Mouse (Mus musculus) heart, adult 11 months (tissue): ENCODE results near the gene Fam167b.
A peak's percentile ranks its signal among the peaks of the same experiment; 100 is the strongest.

Experiments used
- DNase-seq: peaks from one replicate; pipeline ENCODE4 v3.0.0; 2022

The Fam167b gene

DNA sequence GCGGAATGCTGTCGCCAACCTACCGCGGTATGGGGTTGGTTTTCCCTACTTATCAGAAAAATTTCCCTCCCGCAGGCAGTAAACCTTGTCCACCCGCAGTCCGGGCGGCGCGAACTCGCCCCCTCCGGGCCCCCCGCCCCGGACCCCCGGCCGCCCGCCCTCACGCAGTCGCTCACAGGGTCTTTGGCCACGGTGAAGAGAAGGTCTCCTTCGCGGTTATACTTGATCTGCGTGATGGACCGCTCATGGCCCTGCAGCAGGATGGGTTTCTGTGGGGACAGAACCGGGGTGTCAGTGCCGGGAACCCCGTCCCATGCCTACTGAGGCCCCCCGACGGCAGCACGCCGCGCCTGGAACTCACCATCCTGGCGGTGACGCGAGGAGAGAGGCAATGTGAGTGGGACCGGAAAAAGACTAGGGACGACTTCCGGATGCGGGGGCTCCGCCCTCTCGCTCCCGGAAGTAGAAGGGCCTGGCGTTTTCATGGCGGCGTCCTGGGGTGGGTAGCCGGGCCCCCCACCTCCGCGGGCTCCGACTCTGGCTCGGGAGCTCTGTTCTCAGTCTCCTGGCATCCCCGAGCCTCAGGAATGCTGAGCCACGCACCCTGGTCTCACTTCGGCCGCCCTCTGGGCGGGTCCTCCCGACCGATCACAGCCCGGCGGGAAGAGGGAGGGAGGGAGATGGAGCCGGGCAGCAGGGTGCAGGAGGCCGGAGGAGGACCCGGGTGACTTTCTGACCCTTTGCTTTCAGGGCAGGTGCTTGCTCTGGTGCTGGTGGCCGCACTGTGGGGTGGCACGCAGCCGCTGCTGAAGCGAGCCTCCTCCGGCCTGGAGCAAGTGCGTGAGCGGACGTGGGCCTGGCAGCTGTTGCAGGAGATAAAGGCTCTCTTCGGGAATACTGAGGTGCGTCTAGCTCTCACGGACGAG, 22.1 kb upstream of the Fam167b start, which contains the start of the genes Eif3i and Tmem234:
Gene Eif3i, minus strand, starts transcription at position 416 of the 926 bp plus-strand sequence.
Gene Tmem234, plus strand, starts transcription at position 436 of the 926 bp plus-strand sequence.
- peak; percentile 99 for DNase-seq

DNA sequence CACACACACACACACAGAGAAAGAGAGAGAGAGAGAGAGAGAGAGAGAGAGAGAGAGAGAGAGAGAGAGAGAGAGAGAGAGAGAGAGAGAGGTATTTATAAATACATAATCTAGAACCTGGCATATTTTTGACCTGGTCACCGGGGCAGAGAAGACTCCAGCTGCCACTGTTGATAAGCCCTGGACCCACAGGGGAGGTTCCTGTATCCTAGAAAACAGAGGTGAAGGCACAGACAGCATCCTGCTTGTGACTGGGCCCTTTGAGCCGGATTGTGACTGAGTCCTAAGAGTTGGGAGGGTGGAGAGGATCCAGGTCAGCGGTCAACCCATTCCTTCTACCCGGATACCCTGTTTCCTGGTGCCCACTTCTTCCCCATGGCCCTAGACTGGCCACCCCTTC, 10.5 kb upstream of the Fam167b start:
- no peak for DNase-seq

DNA sequence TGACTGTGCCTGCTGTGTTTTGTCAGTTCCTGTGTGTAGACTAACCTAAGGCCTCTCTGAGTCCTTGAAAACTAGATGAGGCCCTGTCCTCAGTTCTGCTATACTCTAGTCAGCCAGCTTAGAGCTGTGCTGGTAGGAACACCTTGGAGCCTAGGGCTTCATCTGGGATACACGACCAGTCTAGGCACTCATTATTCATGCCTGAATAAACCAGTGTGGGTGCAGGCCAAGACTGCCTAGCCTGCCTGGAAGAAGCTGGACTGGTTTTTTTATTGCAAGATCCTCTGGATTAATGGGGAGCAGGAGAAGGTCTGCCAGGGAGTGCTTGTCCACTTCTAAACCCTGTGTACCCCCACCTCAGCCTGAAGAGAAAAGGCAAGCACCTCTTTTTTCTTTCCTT, 8.6 kb upstream of the Fam167b start:
- DNase-seq: no peak

DNA sequence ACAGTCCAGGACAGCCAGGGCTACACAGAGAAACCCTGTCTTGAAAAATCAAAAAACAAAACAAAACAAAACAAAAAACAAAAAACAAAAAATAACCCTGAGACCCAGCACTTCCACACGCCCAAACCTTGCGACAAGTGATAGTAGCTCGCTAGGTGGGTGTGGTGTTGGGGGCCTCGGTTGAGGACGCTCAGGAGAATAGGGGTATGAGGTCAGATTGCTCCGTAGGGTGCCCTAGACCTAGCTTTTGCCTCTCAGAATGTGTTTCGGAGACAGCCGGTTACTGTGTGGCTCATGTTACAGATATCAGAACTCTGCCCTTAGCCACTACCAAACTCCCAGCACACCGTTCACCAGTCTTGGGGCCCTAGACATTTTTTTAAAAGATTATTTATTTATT, 7.4 kb upstream of the Fam167b start:
- DNase-seq: no peak

DNA sequence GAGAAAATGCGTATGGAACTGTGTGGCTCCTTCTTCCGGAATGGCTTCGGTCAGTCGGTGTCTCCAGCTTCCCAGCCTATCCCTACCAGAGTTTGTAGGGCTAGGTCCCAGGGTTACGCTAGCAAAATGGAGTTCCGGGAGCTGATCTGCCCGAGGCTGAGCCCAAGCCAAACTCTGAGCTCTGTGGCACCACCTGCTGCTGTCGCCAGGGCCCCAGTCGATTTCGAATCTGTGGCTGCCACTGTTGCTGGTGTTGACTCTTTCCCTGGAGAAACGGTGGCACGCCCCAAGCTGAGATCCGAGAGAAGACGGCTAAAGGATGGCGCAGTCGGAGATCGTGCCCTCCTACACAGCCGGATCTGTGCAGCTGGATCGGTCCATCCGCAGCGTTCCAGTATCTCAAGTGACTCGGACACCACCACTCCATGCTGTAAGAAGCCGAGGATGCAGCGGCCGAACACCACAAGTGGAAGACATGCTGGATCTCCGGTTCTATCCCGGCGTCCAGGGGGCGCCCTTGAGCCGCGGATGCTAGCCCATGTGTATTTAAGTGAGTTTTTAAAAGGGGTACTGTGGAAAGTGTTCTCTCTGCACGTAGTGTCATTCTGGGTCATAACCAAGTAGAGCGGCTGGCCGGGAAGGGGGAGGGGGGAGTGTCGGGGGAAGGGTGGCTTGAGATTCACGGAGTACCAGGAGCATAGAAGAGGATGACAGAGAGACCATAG, 6.7 kb upstream of the Fam167b start:
- DNase-seq: peak; percentile 98

DNA sequence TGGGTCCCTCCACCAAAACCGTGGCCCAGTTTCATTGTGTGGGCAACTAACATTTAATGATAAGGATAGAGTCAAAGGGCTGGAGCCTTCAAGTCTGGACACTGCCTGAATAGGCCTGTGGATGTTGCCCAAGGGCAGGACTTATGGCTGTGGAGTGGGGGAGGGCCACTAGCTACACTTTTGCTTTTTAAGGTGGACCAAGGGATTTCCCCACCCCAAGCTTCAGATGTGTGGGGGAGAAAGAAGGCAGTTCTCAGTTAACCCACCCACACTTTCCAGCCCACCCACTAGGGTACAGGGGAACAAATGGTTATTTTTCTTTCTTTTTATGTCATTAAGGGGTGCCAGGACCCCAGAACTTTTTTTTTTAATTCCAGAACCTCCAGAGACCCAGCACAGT, 6.0 kb upstream of the Fam167b start:
- no peak for DNase-seq

DNA sequence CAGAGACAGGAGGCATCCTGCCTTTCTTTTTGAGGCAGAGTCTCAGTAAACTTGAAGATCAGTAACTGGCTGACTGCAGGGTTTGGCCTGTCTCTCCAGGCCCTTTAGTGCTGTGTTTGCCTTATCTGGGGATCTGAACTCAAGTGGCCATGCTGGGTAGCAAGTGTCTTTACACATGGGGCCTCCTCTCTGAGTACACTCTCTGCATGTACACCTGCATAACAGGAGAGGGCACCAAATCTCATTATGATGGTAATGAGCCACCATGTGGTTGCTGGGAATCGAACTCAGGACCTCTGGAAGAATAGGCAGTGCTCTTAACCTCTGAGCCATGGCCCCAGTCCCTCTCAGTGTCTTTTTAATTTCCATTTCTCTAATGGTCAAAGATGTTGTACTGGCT, 3.9 kb upstream of the Fam167b start:
- DNase-seq: no peak

DNA sequence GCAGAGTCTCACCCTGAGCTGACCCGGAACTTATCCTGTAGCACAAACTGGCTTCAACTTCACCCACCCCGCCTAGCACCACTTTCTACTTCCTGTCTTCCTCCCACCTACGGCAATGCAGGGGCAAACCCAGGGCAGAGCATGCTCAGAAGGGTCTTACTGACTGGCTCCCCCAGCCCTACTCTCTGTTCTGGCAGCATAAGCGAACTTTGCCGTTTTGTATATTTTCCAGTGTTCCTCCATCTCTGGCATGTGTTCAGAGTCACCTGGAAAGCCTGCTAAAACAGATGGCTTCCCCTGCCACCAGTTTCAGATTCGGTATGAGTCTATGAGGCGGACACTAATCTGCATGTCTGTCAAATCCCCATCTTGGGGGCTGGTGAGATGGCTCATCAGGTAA, 2.0 kb upstream of the Fam167b start:
- DNase-seq: no peak

DNA sequence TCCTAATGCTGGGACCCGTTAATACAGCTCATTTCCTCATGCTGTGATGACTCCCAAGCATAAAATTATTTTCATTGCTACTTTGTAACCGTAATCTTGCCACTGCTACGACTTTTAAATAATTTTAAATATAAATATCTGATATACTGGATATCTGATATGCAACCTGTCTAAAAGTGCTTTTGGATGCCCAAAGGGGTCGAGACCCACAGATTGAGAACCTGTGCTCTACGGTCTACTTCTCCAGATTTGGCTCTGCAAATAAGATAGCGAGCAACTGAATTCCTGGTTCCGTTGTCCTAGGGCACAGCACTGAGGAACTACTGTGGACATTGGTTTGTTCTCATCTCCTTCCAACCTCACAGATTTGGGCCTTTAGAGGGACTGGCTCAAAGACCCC, 661 bp downstream of the Fam167b start:
- DNase-seq: no peak

DNA sequence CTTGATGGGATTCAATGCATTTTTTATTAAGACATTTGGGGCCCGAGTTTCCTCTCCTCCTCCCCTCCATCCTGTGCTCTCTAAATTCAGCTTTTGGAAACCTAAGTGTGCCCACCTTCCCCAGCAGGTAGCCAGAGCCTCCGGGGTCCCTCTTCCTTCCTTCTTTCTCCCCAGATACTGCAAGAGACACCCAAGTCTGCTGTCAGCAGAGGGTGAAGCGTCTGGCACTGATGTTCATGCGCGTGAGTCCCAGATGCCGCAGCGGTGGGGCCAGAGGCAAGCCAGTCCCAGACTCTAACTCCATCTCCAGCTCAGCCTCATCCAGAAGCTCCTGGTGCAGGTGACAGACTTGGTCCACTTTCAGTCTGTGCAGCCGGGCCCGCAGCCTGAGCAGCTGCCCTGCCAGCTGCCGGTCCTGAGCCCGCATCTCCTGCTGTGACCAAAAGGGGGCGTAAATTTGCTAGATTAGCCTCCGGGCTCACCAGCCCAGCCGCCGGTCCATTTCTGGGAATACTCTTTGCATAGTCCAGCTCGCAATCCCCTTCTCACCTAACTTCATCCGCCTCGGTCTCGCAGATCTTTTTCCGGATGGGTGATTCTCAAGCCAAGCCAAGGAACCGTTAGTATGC, 1.4 kb downstream of the Fam167b start:
- peak; percentile 96 for DNase-seq

DNA sequence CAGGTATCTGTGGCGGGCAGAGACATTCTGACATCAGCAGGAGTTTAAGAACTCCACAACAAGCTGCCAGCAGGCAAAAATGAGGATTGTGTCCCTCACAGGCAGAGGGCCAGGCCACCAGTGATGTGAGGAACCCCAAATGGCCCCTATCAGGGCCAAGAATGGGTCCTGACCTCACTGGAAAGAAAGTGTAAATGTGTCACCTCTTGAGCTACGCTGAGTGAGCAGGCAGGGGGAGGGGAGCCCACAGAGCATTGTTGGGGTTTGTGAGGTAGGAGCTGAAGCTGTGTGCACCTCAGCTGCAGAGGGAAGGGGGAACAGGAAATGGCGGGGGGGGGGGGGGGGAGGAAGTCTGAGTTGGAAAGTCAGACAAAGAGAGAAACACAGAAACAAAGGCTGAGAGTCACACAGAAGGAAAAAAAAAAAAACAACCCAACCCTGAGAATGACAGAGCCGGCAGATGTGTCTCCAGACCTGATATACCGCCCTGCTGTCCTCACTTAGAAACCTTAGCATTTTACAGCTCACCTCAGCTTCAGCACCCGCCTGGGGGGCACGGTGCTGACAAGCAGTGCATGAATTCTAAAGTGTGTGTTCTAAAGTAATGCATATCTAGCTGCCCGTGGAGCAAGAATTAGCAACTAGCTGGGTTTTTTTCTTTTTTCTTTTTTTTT, 3.0 kb downstream of the Fam167b start:
- DNase-seq: peak; percentile 94

DNA sequence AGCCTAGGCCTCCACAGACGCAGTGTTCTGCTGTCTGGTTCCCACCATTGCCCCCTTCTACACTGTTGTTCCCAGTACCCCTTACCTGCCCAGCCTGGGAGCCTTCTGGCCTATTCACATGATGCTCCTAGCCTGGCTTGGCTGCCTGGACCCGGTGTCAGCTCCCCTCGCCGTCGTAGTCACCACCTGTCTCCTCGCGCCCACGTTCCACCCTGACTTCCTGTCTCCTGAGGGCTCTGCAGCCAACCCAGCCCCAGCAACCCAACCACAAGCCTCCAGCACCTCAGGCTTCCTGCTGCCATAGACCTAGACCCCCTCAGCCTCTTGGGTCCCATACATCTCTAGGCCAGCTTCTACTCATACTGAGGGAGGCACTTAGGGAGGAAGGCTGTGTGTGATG, 4.9 kb downstream of the Fam167b start, which contains the start of gene Lck:
Gene Lck, minus strand, starts transcription at position 212 of the 400 bp plus-strand sequence.
- DNase-seq: peak; percentile 92

DNA sequence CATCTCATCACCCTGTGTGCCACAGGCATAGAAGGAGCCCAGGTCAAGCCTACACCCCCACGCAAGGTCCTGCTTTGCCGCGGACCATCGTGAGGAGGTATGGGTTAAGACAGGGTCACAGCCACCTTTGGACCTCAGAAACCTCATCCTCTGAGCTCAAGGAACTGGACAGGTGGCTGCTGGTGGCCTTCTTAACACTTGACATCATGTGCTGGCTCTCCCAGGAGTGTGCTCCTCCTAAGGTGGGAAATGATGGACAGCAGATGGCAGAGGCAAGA, 5.3 kb downstream of the Fam167b start:
- DNase-seq: no peak

DNA sequence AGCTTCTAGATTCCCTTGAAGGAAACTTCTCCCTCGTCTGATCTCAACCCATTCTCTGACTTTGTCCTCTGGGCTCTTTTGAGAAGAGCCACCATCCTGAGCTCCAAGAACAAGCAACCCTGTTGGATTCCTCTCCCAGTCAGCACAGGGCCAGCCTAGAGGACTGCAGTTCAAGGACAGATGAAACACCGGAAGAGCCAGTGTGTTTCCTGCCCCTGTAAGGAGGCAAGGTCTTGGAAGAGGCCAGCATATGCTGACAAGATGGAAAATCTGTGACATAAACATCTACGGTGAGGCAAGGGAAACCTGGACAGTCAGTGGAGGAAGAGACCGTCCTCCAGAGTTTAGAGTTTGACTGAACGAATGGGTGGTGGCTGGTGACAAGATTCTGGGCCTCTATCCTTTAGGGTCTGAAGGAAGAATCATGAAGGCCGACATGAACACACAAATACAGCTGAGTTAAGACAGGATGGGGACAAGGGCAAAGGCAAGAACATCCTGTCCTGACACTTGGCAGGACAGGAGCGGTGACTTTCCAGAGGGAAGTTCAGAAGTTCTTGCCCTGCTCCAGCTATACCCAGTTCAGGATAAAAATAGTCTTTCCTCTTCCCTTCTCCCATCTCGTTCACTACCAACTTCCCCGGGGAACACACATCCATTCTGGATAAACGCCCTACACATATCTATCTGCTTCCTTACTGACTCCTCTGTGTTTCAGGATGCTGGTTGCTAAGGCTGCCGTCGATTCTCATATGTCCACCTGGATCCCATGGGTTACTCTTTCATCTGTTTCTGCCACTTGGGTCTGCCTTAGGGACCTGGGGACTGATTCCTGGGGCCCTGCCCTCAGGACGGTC, 5.9 kb downstream of the Fam167b start:
- peak; percentile 90 for DNase-seq

DNA sequence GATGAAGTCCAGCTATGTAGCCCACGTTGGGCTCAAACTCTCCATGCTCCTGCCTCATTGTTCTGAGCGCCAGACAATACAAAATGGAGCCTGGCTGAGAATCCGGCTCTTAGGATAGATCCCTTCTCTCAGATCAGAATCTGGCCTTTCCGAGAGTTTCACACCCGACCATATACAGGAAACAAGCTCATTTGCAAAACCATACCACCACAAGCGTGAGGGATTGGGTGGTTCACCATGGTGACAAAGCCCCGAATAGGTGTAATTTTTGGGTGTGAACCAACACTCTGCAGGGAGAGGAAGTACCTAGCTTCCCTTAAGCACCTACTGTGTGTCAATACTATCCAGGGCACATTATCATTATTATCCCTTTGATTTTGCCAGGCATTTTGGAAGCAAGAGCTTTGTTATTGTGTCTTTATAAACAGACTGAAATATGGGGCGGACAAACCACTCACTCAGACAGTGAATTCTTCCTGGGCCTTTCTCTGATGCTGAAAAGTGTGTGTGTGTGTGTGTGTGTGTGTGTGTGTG, 6.7 kb downstream of the Fam167b start:
- no peak for DNase-seq

DNA sequence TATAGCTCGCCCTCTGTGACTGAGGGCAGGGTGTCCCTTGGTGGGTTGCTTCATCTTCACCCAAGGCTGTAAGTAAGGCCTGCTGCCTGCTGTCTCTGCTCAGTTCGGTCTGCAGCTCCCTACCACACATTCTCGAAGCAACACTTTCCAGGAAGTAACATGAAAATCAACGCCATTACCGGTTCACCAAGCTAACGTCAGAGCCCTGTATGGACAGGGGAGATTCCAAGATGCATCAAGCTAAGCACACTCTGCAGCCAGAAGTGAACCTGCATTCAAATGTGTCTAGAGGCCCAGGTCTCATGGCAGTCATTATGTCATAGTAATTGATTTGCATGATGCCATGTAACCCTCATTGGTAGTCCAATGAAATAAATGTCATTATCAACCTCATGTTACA, 8.3 kb downstream of the Fam167b start:
- DNase-seq: no peak

DNA sequence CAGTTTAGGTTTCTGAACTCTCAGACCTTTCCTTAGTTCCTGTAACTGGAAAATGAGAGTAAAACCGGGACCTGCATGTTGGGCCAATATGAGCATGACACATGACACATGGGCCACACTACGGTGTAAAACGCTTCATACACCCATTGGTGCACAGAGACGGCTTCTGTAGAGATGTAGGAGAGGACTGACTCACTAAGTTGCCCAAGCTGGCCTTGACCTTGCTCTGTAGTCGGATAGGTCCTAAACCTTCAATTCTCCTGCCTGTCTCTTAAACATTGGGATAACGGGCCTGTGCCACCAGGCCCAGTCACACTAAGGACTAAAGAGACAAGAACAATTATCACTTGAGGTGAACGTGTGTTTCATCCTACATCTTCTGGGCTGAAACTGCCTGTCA, 10.0 kb downstream of the Fam167b start:
- DNase-seq: no peak

DNA sequence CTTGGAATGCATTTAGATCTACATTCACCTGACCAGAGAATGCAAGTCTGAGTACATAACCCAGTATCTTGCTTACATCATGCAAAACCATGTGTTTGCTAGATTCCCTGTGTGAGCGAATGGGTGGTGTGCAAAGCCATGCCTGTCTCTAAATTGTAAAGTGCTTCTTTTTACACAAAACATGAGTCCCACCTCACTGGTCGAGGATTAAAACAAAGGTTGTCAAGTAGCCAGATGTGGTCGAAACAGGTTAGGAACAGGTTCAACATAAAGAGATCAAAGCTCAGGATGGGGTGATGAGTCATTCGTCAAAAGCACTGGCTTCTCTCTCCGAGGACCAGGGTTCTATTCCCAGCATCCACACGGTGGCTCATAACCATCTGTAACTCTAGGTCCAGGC, 13.2 kb downstream of the Fam167b start:
- DNase-seq: no peak

DNA sequence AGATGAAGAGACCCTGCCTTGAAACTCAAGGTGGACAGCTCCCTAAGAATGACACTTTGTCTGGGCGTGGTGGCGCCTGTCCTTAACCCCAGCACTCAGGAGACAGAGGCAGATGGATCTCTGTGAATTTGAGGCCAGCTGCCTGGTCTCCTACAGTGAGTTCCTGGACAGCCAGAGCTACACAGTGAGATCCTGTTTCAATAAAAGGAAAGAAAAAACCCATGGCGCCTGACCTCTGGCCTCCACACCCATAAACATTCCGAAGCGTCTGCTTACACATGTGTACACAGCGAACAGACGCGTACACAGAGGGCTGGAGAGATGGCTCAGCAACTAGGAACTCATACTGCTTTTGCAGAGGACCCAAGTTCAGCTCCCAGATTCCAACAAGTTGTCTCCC, 14.6 kb downstream of the Fam167b start:
- no peak for DNase-seq

DNA sequence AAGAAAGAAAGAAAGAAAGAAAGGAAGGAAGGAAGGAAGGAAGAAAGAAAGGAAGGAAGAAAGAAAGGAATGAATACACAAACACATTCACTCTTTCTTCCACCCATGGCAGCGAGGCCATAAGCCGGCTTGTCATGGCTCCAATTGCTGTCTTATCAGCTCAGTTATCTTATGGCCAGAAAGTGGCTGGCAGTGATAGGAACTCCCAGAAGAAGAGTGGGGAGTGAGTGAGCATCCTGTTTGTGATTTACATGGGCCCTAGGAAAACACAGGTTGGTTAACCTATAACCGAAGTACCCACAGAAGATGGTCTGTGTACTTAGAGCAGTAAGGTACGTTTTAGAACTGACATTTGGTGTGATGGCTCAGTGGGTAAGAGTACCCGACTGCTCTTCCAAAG, 17.2 kb downstream of the Fam167b start:
- no peak for DNase-seq

DNA sequence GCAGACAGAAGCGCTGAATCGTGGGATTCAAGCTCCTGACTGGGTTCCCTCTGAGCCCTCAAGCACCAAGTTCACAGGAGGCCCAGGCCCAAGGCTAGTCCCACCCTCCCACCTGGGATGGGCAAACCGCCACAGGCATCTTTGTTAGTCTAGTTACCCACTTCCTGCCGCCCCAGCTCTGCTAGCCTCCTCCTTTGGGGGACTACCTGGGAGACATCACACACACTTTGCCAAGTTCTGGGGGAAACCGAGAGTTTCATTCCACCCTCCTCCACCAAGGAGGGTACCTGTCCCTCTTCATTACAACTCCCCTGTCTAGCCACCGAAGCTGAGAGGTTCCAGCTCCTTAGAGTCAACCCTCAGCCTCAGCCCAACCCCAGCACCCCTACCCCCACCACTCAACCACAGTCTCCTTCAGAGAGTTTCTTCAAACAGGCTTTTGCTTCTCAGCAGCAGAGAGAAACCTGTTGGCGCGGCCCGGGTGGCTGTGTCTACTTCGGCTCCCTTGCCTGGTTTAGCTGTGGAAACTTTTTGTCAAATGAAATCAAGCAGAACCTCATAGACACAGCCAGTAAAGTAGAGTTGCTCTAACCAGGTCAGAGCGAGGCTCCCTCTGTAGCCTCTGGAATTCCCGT, 19.9 kb downstream of the Fam167b start:
- DNase-seq: no peak
